Mouse (Mus musculus): ENCODE measurements around the gene Ctla2b.
"Not testable (repeated sequence)": the region's sequence is repeated elsewhere in the genome, so short reads cannot be mapped to it uniquely, and the experiment has no call there.

The Ctla2b gene

GRCm38 (mm10) chr13:60897328-60897727, at the start of gene Ctla2b:
Ctla2b (minus strand) TSS chr13:60897447.
- DNase-seq (ENCODE audit: low read depth, low spot score), result peak; percentile 22

- not testable (repeated sequence) for DNase-seq (ENCODE audit: low read depth, low spot score)
These were observed 44.6 kb upstream of the Ctla2b start, which contains the start of gene Tpbpa for GRCm38 (mm10) chr13:60941884-60942283. Tpbpa (minus strand) TSS chr13:60941984.

- DNase-seq (ENCODE audit: low read depth, low spot score), result no peak
These were observed 39.3 kb upstream of the Ctla2b start, which contains the start of the genes Gm49391 and Ctla2a for GRCm38 (mm10) chr13:60936500-60936901. Gm49391 (minus strand) TSS chr13:60936571. Ctla2a (minus strand) TSS chr13:60936625.

GRCm38 (mm10) chr13:60935490-60935889, 38.2 kb upstream of the Ctla2b start, which contains the start of gene Gm49393:
Gm49393 (minus strand) TSS chr13:60935590.
- DNase-seq (ENCODE audit: low read depth, low spot score), result not testable (repeated sequence)

GRCm38 (mm10) chr13:60904780-60905179, 7.5 kb upstream of the Ctla2b start, which contains the start of gene Tpbpb:
Tpbpb (minus strand) TSS chr13:60904880.
- not testable (repeated sequence) for DNase-seq (ENCODE audit: low read depth, low spot score)

GRCm38 (mm10) chr13:60896794-60897193, 453 bp downstream of the Ctla2b start, which contains the start of gene Gm49392:
Gm49392 (minus strand) TSS chr13:60896894.
- not testable (repeated sequence) for DNase-seq (ENCODE audit: low read depth, low spot score)

- DNase-seq (ENCODE audit: low read depth, low spot score), result no peak
These were observed 1.7 kb downstream of the Ctla2b start for GRCm38 (mm10) chr13:60895406-60896160.

GRCm38 (mm10) chr13:60892301-60892700, 4.9 kb downstream of the Ctla2b start:
- no peak for DNase-seq (ENCODE audit: low read depth, low spot score)

- no peak for DNase-seq (ENCODE audit: low read depth, low spot score)
These were observed 33.0 kb downstream of the Ctla2b start, which contains the start of gene 4930486L24Rik for GRCm38 (mm10) chr13:60864281-60864680. 4930486L24Rik (minus strand) TSS chr13:60864475.

- no peak for DNase-seq (ENCODE audit: low read depth, low spot score)
These were observed 48.8 kb downstream of the Ctla2b start for GRCm38 (mm10) chr13:60848241-60849120.
